Mouse (Mus musculus) adipose tissue, adult 10 weeks (tissue): ENCODE results near the gene 4921524J17Rik. TPM values are rescaled to one million over a fixed set of nuclear protein-coding genes. Genes with fewer than 3 reads are reported as not detected.

Source experiments
- polyA plus RNA-seq: library from polyadenylated mRNA; stranded (reverse); fragments of 350-450 nt; fragmentation: Illumina TruSeq; extraction: RNeasy Lipid Tissue Mini Kit (QIAGEN cat#74804); gene quantifications from one replicate; pipeline ENCODE4 v1.2.3, GENCODE M21; 2014; ENCODE audit warnings: low read depth, low replicate concordance

4921524J17Rik gene
- 19.4 TPM for polyA plus RNA-seq

DNA sequence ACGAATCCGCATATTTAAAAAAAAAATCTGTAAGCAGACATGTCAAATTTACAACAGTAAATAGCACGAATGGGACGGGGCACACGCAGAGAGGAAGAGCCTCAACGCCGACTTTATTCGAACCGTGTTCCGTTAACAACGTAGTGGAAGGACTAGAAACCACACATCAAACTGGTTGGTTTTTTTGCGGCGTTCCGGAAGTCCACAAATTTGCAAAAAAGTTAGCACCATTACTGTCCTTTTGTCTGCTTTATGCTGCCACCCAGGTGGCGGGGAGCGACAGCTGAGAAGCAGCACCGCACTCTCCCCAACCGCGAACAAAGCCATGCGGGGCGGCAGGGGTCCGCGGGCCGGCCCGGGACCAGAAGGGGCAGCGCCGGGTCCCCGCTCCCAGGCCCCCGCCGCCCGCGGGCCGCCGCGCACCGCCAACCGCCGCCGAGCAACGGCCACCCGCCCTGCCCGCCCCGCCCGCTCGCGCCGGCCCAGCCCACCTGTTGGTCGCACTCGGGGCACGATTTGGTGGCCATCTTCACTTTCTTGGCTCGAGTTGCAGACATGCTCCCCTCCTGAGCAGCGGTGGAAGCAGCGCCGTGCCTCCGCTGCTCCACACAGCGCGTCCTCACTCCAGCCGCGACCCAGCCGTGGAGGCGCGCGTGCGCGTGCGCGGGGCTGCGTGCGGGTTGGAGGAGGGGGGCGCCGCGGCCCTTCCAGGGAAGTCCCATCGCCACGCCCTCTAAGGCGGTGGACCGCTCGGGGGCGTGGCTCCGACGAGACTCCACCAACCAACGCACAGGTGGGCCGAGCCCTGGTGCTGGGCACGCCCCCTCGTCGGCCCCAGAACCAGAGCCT lies at the start of gene 4921524J17Rik:
Gene 4921524J17Rik, minus strand, starts transcription at position 666 of the 849 bp plus-strand sequence.

GRCm38 (mm10) chr8:85386205-85386604 lies 46.4 kb downstream of the 4921524J17Rik start, which contains the start of gene Mylk3:
Mylk3 (minus strand) TSS chr8:85386345.

Other genes with a start within 250 kb of the 4921524J17Rik start
- gene Olfr371, start 206.8 kb downstream of the 4921524J17Rik start, polyA plus RNA-seq: not detected
- gene Orc6, start 133.2 kb downstream of the 4921524J17Rik start, polyA plus RNA-seq: 23.3 TPM
- 79.3 TPM for gene Vps35, start 133.0 kb downstream of the 4921524J17Rik start, polyA plus RNA-seq
- gene Mylk3, start 46.5 kb downstream of the 4921524J17Rik start, polyA plus RNA-seq: 0.50 TPM
- gene Gpt2, start 59.7 kb upstream of the 4921524J17Rik start, polyA plus RNA-seq: 102 TPM
- gene Dnaja2, start 122.5 kb upstream of the 4921524J17Rik start, polyA plus RNA-seq: 97.4 TPM